Mouse (Mus musculus): ENCODE measurements around the gene Acpp. TPM values are rescaled to one million over a fixed set of nuclear protein-coding genes. Genes with fewer than 3 reads are reported as not detected.

Acpp gene
- total RNA-seq (2023), result 39.3 TPM

DNA sequence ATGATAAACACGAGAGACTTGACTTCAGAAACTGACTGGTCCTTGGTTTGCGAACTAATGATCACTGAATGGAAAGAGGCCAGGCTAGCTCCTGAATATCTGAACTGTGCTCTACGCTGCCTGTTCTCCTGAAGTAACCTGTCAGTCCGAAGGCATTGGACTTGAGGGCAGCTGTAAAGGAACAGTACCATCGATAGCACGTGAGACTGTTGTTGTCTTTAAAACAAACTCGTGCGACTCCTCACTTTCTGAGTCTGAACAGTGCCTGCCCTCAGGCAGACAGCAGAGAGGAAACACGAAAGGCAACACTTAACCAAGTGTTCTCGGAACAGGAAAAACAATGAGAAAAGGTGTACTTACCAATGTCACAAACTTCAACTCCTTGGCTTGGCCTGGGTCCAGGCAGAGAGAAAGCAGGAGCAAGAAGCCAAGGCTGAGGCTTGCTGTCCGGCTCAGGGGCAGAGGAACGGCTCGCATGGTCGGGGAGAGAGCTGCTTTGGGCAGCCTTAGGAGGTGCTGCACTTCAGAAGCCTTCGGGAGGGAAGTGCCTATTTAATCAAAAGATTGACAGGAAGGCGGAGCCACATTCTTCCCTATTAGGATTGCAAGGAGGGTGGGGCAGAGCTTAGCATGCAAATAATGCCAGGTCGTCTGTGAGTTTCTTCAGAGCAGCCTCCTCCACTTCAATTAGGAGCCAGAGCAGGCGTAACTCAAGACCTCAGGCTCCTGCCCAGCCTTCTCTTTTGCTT is at the start of gene Acpp:
Gene Acpp, minus strand, starts transcription at position 566 of the 749 bp plus-strand sequence.

GRCm38 (mm10) chr9:104262823-104263352 is 74.7 kb downstream of the Acpp start, which contains the start of gene Dnajc13:
Gene Dnajc13 (minus strand): TSS chr9:104262930.

Other genes with a start within 250 kb of the Acpp start
- gene Ackr4, start 210.8 kb downstream of the Acpp start, total RNA-seq (2023), result not detected
- gene Dnajc13, start 74.8 kb downstream of the Acpp start, total RNA-seq (2023), result 75.4 TPM
- gene Cpne4, start 209.5 kb upstream of the Acpp start, total RNA-seq (2023), result 1.6 TPM

Measured in CD4-positive naive resting alpha-beta T cell, adult 57 days (primary cell).